Mouse (Mus musculus): Measurements from ENCODE around the gene Cbfa2t2. TPM values are rescaled to one million over a fixed set of nuclear protein-coding genes. Genes with fewer than 3 reads are reported as not detected.

Cbfa2t2 gene
- total RNA-seq, 2 experiments from 2014 or later: 43.6 to 60.6 TPM

DNA sequence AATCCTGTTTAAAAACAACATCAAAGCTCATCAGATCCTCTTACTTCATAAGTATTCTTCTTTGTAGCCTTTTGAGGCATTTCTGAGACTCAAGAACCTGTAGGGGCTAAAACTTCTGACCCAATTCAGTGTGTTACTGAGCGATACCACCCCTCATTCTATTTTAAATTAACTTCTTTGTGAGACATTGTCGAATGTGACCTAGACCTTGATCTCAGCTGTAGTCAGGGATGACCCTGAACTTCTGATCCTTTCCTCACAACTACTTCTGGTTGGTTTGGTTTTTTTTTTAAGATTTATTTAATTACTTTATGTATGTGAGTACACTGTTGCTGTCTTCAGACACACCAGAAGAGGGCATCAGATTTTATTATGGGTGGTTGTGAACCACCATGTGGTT, 12.7 kb upstream of the Cbfa2t2 start:
- DNase-seq (ENCODE audit: low spot score in 2 of 2): no peak

DNA sequence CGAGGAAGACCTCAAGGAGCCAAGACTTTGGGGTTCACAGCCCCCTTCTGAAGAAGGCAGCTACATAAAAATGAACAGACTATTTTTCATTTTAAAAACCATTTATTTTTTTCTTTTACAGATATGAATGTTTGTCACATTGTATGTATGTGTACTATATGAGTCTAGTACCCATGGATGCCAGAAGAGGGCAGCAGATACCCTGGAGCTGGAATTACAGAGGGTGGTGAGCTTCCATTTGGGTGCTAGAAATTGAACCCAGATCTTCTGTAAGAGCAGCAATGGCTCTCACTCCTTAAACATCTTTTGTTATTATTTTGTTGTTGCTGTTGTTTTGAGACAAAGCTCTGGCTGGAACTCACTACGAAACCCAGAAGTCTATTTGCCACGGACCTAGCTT, 10.8 kb upstream of the Cbfa2t2 start:
- no peak for DNase-seq (ENCODE audit: low spot score in 2 of 2)

DNA sequence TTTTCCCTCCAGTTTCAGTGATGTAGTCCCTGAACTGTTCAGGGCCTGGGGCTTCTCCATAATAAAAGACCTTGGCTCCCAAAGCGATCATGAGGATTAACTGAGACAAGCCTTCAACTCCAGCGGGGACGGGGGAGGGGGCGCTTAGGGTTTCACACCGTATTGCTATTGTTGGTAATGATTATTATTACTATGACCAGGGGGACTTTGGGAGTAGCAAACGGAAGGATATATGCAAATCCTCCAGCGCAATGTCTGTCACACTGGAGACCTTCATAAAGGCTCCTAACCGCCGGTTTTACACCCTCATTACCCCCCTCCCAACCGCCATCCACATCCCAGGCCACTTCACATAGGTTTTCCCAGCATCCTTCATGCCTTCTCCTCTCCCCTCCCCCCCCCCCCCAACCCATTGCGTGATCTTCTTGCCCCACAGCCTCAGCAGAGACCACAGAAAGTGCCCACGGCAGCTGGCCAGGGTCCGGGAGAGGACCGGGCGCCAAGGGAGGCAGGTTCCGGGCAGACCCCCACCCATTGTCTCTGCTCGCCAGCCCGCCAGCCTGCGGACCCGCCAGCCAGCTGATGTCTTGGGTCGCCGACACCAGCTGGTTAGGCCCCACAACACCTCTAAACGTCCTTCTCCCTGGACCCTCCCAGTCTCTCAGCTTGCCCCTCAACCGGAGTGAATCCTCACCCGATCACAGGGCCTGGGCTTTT, 9.9 kb upstream of the Cbfa2t2 start:
- DNase-seq (ENCODE audit: low spot score in 2 of 2): peak; percentile 25 to 44

DNA sequence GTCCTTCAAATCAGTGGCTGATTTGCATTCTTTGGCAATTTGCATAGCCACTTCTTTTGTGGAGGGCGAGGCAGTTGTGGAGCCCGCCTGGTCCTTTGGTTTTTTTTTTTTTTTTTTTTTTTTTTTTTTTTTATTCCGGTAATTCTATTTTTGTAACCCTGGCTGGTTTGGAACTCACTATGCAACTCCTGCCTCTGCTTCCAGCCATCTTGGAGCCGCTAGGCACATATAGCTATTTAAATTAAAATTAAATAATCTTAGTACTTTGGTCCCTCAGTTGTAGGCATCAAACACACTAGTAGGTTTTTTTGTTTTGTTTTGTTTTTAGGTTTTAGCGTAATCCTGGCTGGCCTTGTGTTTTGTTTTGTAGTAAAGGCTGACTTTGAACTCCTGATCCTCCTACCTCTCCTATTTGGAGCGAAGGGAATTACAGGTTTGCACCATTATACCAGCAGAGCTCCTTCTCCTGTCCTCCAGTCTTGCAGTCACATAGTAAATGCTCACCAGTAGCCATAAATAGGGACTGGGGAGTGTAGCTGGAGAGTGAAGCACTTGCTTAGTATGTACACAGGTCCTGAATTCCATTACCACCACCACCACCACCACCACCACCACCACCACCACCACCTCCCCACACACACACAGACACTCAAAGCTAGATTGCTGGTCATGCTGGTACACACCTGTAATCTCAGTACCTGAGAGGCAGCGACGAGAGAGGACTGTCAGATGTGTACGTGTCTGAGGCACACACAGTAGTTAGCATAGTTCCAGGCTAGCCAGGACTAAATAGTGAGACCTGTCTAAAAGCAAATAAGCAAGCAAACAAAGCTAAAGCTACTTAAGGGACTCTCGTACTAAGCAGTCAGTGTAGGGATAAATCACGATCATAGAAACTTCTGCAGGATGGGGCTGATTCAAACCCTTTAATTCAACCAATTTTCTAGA, 9.1 kb upstream of the Cbfa2t2 start:
- no peak for DNase-seq (ENCODE audit: low spot score in 2 of 2)

DNA sequence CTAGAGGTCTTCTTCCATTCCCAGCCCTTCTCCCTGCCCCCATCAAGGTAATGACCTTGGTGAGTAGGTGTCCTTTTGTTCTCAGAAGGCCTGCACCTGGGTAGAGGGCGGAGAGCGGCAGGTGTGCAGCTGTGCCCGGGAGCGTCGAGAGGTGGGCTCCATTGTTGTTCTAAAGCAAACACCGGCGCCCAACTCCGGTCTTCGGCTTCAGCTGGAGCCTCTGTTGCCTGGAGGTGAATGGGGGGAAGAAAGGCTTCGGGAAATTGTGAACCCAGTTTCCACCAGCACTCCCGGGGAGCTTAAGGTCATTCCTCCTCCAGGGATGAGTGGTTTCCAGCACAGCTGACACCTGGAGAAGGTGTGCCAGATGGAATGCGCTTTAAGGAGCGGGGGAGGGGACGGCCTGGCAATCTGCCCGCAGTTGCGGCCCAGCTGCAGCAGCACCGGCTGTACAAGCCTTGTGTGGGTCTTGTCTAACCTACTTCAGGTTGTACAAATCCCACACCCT, 8.4 kb upstream of the Cbfa2t2 start:
- DNase-seq (ENCODE audit: low spot score in 2 of 2): no peak

DNA sequence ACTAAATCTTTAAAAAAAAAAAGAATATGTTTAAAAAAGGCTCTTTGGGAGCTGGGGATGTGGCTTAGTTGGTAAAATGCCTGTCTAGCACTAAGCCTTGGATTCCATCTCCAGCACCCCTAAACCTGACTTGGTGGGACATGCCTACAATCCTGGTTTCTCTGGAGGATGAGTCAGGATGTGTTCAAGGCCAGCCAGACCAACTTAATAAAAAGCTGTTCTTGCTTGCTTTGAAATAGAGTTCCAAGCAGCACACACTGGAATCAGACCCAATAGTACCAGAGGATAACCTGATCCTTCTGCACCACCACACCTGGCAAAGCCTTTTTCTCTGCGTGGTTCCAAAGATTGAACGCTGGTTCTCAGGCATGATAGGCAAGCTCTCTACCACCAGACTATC, 5.7 kb upstream of the Cbfa2t2 start:
- DNase-seq (ENCODE audit: low spot score in 2 of 2): no peak

DNA sequence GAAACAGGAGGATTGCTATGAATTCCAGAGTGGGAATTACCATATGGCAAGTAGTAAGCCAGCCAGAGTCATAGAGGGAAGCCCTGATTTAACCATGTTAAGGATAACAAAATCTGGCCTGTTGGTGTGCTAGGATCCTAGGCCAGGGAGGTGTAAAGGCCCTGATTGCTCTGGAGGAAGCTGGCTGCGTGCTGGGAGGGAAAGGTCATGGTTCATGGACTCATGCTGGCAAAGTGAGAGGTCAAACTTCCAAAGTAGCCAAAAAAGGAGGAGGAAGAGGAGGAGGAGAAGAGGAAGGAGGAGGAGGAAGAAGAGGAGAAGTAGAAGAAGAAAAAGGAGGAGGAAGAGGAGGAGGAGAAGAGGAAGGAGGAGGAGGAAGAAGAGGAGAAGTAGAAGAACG, 3.6 kb upstream of the Cbfa2t2 start:
- DNase-seq (ENCODE audit: low spot score in 2 of 2): no peak

DNA sequence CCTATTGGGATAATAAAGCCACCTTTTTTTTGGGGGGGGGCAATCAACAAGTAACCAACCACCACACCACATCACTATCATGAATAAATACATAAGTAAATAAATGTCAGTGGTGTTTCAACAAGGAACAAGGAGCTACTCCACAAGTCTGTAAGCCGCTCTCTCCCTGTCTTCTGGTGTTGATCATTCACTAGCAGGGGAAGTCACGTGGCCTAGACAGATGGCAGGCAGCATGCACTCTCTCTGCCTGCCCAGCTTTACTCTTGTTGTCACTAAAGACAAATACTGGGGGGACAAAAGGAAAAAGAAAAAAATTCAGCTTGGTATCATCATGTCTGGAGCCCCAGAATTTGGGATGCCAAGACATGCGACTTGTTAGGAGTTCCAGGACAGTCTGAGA, 2.9 kb upstream of the Cbfa2t2 start:
- DNase-seq (ENCODE audit: low spot score in 2 of 2): peak in 1 of 2 experiments; percentile 35

DNA sequence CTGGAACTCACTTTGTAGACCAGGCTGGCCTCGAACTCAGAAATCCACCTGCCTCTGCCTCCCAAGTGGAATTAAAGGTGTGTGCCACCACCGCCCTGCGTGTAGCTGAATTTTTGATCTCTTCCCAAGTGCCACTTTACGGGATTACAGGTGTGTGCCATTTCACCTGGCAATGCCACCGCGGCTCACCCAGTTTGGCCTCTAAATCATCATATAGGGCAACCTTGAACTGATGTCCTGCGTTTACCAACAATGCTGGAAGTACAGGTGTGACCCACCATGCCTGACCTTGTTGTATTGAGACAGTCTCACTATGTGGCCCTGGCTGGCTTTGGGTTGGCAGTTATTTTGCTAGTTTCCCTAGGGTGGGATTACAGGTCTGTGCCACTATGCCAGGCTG, 1.6 kb upstream of the Cbfa2t2 start:
- DNase-seq (ENCODE audit: low spot score in 2 of 2): no peak

DNA sequence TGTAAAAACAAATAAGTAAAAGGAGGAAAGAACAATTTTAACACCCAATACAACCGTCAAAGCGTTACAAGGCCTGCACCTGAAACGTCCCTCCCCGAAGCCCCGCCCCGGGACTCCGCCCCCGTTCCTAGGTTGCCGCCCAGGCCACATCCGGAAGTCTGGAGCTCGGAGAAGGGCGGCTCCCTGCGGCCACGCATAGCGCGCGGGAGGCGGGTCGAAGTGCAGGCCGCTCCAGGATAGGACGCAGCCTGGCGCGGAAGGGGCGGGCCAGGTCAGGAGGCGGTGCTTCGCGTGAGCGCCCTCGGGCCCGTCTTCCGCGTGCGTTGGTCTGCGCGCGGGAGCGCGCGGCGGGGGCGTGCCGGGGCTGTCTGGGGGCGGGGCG, 214 bp upstream of the Cbfa2t2 start:
- peak; percentile 93 to 97 for DNase-seq (ENCODE audit: low spot score in 2 of 2)

DNA sequence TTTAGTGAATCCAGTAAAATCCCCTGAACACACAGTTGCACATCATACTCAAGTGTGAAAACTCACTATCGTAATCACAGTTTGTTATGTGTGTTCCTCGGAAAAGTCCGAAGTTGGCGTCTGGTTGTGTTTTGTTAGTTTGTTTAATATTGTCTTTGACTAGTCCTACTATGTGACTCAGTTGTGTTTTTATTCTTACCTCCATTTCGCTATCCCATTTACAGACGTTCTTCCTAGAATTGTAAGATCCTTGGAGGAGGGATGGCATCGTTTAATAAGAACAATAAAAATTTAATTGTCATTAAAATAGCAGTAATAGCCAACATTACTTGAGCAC, 878 bp downstream of the Cbfa2t2 start:
- no peak for DNase-seq (ENCODE audit: low spot score in 2 of 2)

DNA sequence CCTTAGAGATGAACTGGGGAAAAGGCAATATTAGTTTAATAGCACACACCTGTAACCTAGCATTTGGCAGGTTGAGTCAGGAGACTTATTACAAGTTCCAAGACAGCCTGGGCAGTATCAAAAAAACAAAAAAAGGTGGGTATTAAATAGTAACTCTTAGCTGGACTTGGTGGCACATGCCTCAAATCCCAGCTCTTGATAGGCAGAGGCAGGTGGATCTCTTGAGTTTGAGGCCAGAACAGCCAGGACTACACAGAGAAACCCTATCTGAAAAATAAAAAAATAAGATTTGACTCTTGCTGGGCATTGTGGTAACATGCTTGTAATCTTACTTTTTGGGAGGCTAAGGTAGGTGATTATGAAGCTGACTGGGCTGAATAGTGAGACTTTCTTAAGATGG, 4.2 kb downstream of the Cbfa2t2 start:
- no peak for DNase-seq (ENCODE audit: low spot score in 2 of 2)

DNA sequence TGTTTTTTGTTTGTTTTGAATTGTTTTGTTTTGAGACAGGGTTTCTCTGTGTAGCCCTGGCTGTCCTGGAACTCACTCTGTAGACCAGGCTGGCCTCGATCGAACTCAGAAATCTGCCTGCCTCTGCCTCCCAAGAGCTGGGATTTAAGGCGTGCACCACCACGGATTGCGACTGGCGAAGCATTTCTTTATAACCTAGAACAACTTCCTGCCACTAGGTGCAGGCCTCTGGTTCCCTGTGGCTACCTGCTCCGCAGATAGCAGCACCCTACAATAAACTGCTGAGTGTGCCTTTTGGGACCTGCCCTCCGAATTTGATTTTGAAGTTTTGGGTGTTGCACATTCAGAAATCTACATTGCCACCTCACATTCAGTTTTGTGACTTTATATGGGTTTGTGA, 11.5 kb downstream of the Cbfa2t2 start:
- DNase-seq (ENCODE audit: low spot score in 2 of 2): no peak

DNA sequence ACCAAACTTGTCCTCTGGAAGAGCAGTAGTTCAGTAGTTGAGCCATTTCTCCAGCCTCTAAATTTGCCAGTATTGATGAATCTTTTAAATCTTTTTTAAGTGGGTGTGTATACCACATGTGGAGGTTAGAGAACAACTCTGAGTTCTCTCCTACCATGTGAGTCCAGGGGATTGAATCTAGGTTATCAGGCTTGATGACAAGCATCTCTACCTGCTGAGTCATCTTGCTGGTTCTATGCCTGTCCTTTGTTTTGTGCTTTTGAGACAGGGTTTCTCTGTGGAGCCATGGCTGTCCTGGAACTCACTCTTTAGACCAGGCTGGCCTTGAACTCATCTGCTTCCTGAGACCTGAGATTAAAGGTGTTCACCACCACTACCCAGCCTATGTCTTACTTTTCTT, 12.4 kb downstream of the Cbfa2t2 start:
- no peak for DNase-seq (ENCODE audit: low spot score in 2 of 2)

DNA sequence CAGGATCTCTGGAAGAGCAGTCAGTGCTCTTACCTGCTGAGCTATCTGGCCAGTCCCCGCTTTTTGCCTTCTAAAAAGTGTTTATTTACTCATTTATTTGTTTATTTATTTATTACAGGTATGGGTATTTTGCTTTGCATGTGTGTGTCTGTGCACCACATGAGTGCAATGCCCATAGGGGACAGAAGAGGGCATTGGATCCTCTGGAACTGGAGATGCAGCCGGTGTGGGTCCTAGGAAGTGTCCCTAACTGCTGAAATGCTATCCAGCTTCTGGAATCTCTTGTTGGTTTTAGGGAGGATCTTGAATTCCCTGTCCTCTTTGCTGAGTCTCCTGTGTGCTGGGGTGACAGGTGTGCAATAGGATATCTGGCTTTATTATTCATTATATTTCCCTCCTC, 16.7 kb downstream of the Cbfa2t2 start:
- DNase-seq (ENCODE audit: low spot score in 2 of 2): no peak

DNA sequence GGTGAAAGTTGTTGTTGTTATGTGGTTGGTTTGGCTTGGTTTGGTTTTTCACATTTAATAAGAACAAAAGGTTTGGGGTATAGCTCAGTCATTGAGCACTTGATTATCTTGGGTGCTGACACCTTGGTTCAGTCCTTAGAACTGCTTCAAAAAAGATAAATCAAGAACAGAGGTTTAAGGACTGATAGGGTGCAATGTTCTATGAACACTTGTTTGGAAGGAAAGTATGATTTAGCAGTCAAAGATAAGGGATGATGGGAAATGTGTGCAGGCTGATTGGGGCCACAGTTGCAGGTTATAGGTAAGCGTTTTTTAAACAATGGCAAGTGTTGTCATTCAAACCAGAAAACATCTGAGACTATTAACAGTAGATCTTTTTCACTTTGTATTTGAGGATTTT, 17.8 kb downstream of the Cbfa2t2 start:
- no peak for DNase-seq (ENCODE audit: low spot score in 2 of 2)

DNA sequence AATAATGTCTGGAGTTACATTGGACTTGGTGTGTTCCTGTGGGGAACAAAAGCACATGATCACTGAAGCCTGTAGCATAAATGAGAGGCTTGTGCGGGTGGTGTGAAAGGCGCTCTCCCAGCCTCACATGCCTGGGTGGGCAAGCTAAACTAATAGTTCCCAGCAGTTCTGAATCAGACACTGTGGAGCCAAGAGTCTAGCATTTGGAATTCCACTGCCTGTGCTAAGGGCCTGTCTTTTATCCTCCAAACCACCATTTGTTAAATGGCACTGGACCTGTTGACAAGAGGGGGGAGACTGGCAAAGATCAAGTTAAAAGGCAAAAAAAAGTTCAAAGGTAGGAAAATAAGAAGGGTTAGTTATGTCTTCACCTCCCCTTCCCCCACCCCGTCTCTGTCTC, 18.3 kb downstream of the Cbfa2t2 start:
- DNase-seq (ENCODE audit: low spot score in 2 of 2): peak in 1 of 2 experiments; percentile 27

DNA sequence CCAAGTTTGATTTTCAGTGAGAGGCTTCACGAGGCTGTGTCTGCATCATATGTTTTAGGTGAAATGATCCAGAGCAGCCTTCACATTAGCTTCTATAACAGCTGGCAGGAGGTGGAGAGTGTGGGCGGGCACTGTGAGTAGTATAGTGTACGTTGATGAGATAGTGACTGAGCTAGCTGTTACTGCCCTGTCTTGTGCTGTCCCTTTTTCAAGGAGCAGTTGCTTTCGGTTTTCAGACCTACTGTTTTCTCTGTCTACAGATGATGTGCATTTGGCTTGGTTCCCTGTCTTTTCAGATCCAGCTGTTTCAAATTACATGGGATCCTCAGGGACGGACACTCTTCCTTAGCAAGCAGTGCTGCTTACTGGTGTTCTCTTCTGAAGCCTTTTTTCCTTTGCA, 19.5 kb downstream of the Cbfa2t2 start:
- peak in 1 of 2 experiments; percentile 19 for DNase-seq (ENCODE audit: low spot score in 2 of 2)

DNA sequence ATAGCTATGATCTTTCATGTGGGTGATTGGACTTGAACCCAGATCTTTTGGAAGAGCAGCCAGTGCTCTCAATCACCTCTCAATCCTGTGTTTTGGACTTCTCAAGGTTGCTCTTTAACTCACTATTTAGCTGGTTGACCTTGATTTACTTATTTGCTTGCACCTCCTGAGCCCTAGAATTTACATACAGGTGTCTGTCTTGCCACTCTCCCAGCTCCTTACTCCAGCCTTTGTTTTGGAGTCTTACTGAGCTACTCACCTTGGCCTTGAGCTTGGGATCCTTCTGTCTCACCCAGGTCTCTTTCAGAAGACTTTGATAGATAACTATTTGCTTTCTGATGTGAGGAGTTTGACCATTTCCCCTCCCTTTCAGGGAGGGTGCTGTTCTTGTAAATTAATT, 20.3 kb downstream of the Cbfa2t2 start:
- no peak for DNase-seq (ENCODE audit: low spot score in 2 of 2)

DNA sequence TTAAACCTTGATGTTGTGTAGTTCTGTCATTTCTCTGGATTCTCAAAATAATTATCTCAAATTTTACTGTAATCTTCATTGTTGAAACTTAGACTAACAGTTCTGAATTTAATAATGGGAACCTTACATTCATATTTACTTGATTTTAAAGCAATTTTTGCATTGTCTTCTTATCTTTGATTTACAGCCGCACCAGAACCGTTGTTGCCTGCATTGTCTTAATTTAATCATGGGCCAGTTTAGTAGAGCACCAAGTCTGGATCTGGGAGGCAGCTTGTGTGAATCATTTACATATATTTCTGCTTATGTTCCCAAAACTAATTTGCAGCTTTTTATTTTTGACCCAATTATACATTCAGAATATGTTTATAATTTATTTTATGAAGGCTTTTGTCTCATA, 23.0 kb downstream of the Cbfa2t2 start:
- no peak for DNase-seq (ENCODE audit: low spot score in 2 of 2)

DNA sequence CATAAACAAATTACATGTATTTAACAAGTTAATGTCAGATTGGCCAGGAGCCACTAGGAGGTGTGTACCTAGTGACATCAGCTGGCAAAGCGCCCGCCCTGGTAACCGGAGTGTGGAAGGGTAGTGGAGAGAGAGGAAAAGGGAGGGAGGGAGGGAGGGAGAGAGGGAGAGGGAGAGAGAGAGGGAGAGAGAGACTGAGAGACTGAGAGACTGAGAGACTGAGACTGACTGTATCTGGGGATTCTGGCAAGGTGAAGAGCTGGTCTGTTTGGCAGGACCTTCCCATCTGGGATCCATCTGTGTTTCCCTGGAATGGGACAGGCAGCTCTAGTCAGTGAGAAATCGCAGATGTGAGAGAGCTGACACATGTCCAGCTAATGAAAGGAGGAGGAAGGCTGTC, 23.6 kb downstream of the Cbfa2t2 start:
- peak; percentile 57 to 61 for DNase-seq (ENCODE audit: low spot score in 2 of 2)

DNA sequence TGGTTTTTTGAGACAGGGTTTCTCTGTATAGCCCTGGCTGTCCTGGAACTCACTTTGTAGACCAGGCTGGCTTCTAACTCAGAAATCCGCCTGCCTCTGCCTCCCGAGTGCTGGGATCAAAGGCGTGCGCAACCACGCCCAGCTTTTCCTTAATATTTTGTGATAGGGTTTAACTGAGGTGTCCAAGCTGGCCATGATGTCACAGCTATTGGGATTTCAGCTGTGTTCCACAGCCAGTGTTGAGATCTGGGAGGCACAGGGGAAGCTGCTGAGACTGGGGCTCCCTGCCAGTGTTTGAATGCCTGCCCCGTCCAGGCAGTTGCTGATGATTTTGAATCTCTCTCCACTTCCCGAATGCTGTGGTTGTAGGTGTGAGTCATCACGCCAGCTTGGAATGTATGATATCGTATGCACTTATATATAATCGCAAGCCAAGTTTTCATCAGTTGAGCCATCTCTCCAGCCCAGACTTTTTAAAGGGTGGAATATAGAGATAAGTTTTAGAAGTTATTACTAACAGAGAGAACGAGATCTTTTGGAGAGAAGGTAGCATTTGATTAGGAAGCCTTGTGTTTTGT, 27.4 kb downstream of the Cbfa2t2 start:
- DNase-seq (ENCODE audit: low spot score in 2 of 2): peak in 1 of 2 experiments; percentile 25

All from layer of hippocampus, postnatal 10 days (tissue).